Mouse (Mus musculus) hindbrain, embryonic 13.5 days (tissue): Measurements from ENCODE around the gene E030025P04Rik. TPM values are rescaled to one million over a fixed set of nuclear protein-coding genes. Genes with fewer than 3 reads are reported as not detected.

Experiments used
- ATAC-seq: fragments of 200-750 bp; cut with Nextera tagmentation; 2 replicates; pipeline ENCODE4 v1.8.0; 2017; ENCODE audit warnings: moderate TSS enrichment; ENCODE audit not compliant: low FRiP score
- H3K27ac ChIP-seq: fragments of 300-500 bp; sonication (generic); 2 replicates; pipeline ENCODE4 v1.5.1; 2015; ENCODE audit warnings: inconsistent platforms, mild to moderate bottlenecking, moderate library complexity
- H3K27me3 ChIP-seq: fragments of 300-500 bp; sonication (generic); 2 replicates; pipeline ENCODE4 v1.6.1; 2015; ENCODE audit warnings: mild to moderate bottlenecking, inconsistent platforms
- H3K36me3 ChIP-seq: fragments of 300-500 bp; sonication (generic); 2 replicates; pipeline ENCODE4 v1.6.1; 2015; ENCODE audit warnings: mild to moderate bottlenecking, inconsistent platforms
- H3K4me1 ChIP-seq: fragments of 300-500 bp; sonication (generic); replicated peaks from 2 replicates; pipeline ENCODE4 v1.6.1; 2015; ENCODE audit warnings: inconsistent platforms
- H3K4me2 ChIP-seq: fragments of 300-500 bp; sonication (generic); 2 replicates; pipeline ENCODE4 v1.6.1; 2015; ENCODE audit warnings: inconsistent platforms, mild to moderate bottlenecking, moderate library complexity
- H3K4me3 ChIP-seq: fragments of 300-500 bp; sonication (generic); 2 replicates; pipeline ENCODE4 v1.5.1; 2015; ENCODE audit warnings: mild to moderate bottlenecking, inconsistent platforms
- H3K9ac ChIP-seq: fragments of 300-500 bp; sonication (generic); 2 replicates; pipeline ENCODE4 v1.6.1; 2015; ENCODE audit warnings: mild to moderate bottlenecking, inconsistent platforms
- H3K9me3 ChIP-seq: fragments of 300-500 bp; sonication (generic); 2 replicates; pipeline ENCODE4 v1.6.1; 2016; ENCODE audit warnings: inconsistent platforms
- WGBS: fragments of 180-500 bp; shearing (Covaris S2); methylation state at CpG from one replicate; pipeline ENCODE4 v1.1.7; 2015; 5-methylcytosine and 5-hydroxymethylcytosine counted together
- polyA plus RNA-seq: library from polyadenylated mRNA; unstranded; fragments of >200 nt; fragmentation: Nextera tagmentation; extraction: Ambion mirVana; gene quantifications from 2 replicates; pipeline ENCODE4 v1.2.1, GENCODE M21; 2015

E030025P04Rik gene
- polyA plus RNA-seq, result not detected in 2 replicates

- H3K4me2 ChIP-seq, result no peak within 1 kb of the TSS
- H3K4me3 ChIP-seq, result no peak within 1 kb of the TSS
- 81% methylated on average over 4 of the region's 4 CpGs for WGBS
- H3K4me1 ChIP-seq, result 0 out of 2 replicates have a peak, but pooled peaks cover 7% of the 10 kb centered on the region
- no peak within 1 kb of the TSS for H3K9ac ChIP-seq
- H3K36me3 ChIP-seq, result no peaks in the 10 kb centered on the region
- H3K9me3 ChIP-seq, result no peaks in the 10 kb centered on the region
- ATAC-seq, result no peak
- no peak within 1 kb of the TSS for H3K27ac ChIP-seq
- no peaks in the 10 kb centered on the region for H3K27me3 ChIP-seq
Observed at GRCm38 (mm10) chr11:109144236-109144635, at the start of gene E030025P04Rik. E030025P04Rik (minus strand) TSS chr11:109144369.

- Histone ChIP-seq H3K4me2 (0 out of 2 replicates have a peak overlapping the region, but pooled peaks have one; percentile 2), H3K4me3 (no peak overlapping the region), H3K27ac (no peak overlapping the region), H3K9ac (no peak overlapping the region), H3K4me1 (0 out of 2 replicates have a peak, but pooled peaks cover 3% of the 10 kb centered on the region), H3K9me3 (no peaks in the 10 kb centered on the region), H3K27me3 (no peaks in the 10 kb centered on the region), H3K36me3 (no peaks in the 10 kb centered on the region)
- 33% methylated on average over 15 of the region's 15 CpGs for WGBS
- ATAC-seq, result peak; percentile 54
Observed at GRCm38 (mm10) chr11:109192673-109193557, 48.7 kb upstream of the E030025P04Rik start.

- Histone ChIP-seq H3K9me3 (no peaks in the 10 kb centered on the region), H3K4me3 (no peak overlapping the region), H3K27ac (no peak overlapping the region), H3K4me1 (0 out of 2 replicates have a peak, but pooled peaks cover 3% of the 10 kb centered on the region), H3K27me3 (no peaks in the 10 kb centered on the region), H3K4me2 (no peak overlapping the region), H3K9ac (no peak overlapping the region), H3K36me3 (no peaks in the 10 kb centered on the region)
- WGBS, result 93% methylated on average over 5 of the region's 5 CpGs
- ATAC-seq, result no peak
Observed at GRCm38 (mm10) chr11:109188235-109188634, 44.1 kb upstream of the E030025P04Rik start.

- Histone ChIP-seq H3K4me2 (no peak overlapping the region), H3K27ac (no peak overlapping the region), H3K27me3 (no peaks in the 10 kb centered on the region), H3K9me3 (no peaks in the 10 kb centered on the region), H3K4me1 (no peaks in the 10 kb centered on the region), H3K36me3 (no peaks in the 10 kb centered on the region), H3K4me3 (no peak overlapping the region), H3K9ac (no peak overlapping the region)
- no peak for ATAC-seq
- WGBS, result 88% methylated on average over 6 of the region's 6 CpGs
Observed at GRCm38 (mm10) chr11:109187631-109188184, 43.5 kb upstream of the E030025P04Rik start.

- H3K9ac ChIP-seq, result no peak overlapping the region
- no peak for ATAC-seq
- H3K4me3 ChIP-seq, result no peak overlapping the region
- H3K36me3 ChIP-seq, result no peaks in the 10 kb centered on the region
- peaks cover 13% of the 10 kb centered on the region for H3K4me1 ChIP-seq
- 0 out of 2 replicates have a peak overlapping the region, but pooled peaks have one; percentile 10 for H3K27ac ChIP-seq
- H3K27me3 ChIP-seq, result no peaks in the 10 kb centered on the region
- H3K4me2 ChIP-seq, result no peak overlapping the region
- no peaks in the 10 kb centered on the region for H3K9me3 ChIP-seq
- 76% methylated on average over 7 of the region's 7 CpGs for WGBS
Observed at GRCm38 (mm10) chr11:109181118-109181517, 36.9 kb upstream of the E030025P04Rik start.

- Histone ChIP-seq H3K27ac (no peak overlapping the region), H3K4me2 (no peak overlapping the region), H3K9me3 (no peaks in the 10 kb centered on the region), H3K4me1 (peaks cover 13% of the 10 kb centered on the region), H3K36me3 (no peaks in the 10 kb centered on the region), H3K4me3 (no peak overlapping the region), H3K9ac (no peak overlapping the region), H3K27me3 (no peaks in the 10 kb centered on the region)
- 95% methylated on average over 11 of the region's 11 CpGs for WGBS
- no peak for ATAC-seq
Observed at GRCm38 (mm10) chr11:109180290-109180689, 36.1 kb upstream of the E030025P04Rik start.

- H3K9ac ChIP-seq, result no peak overlapping the region
- WGBS, result 50% methylated on average over 8 of the region's 8 CpGs
- 0 out of 2 replicates have a peak, but pooled peaks have one; percentile 52 for ATAC-seq
Observed at GRCm38 (mm10) chr11:109178788-109179518, 34.8 kb upstream of the E030025P04Rik start.

GRCm38 (mm10) chr11:109175376-109175969, 31.3 kb upstream of the E030025P04Rik start:
- 92% methylated on average over 8 of the region's 8 CpGs for WGBS
- no peaks in the 10 kb centered on the region for H3K27me3 ChIP-seq
- H3K4me3 ChIP-seq, result no peak overlapping the region
- H3K27ac ChIP-seq, result no peak overlapping the region
- ATAC-seq, result no peak
- no peak overlapping the region for H3K4me2 ChIP-seq
- no peaks in the 10 kb centered on the region for H3K36me3 ChIP-seq
- H3K9ac ChIP-seq, result no peak overlapping the region
- H3K9me3 ChIP-seq, result no peaks in the 10 kb centered on the region
- H3K4me1 ChIP-seq, result 0 out of 2 replicates have a peak, but pooled peaks cover 6% of the 10 kb centered on the region

More at GRCm38 (mm10) chr11:109178788-109179518, 34.8 kb upstream of the E030025P04Rik start:
- Histone ChIP-seq H3K4me2 (no peak overlapping the region), H3K4me1 (peaks cover 13% of the 10 kb centered on the region), H3K27ac (no peak overlapping the region), H3K36me3 (no peaks in the 10 kb centered on the region), H3K27me3 (no peaks in the 10 kb centered on the region), H3K4me3 (no peak overlapping the region), H3K9me3 (no peaks in the 10 kb centered on the region)

- Histone ChIP-seq H3K27ac (no peak overlapping the region), H3K36me3 (no peaks in the 10 kb centered on the region), H3K27me3 (no peaks in the 10 kb centered on the region), H3K4me3 (no peak overlapping the region), H3K9me3 (no peaks in the 10 kb centered on the region), H3K9ac (no peak overlapping the region), H3K4me1 (no peaks in the 10 kb centered on the region), H3K4me2 (no peak overlapping the region)
- WGBS, result 88% methylated on average over 1 of the region's 1 CpGs
- no peak for ATAC-seq
Observed at GRCm38 (mm10) chr11:109172224-109172623, 28.1 kb upstream of the E030025P04Rik start.

GRCm38 (mm10) chr11:109170771-109171170, 26.6 kb upstream of the E030025P04Rik start:
- H3K4me2 ChIP-seq, result no peak overlapping the region
- WGBS, result 96% methylated on average over 6 of the region's 6 CpGs
- ATAC-seq, result no peak
- H3K27me3 ChIP-seq, result no peaks in the 10 kb centered on the region
- no peak overlapping the region for H3K27ac ChIP-seq
- no peaks in the 10 kb centered on the region for H3K9me3 ChIP-seq
- no peaks in the 10 kb centered on the region for H3K36me3 ChIP-seq
- no peak overlapping the region for H3K9ac ChIP-seq
- H3K4me3 ChIP-seq, result no peak overlapping the region
- no peaks in the 10 kb centered on the region for H3K4me1 ChIP-seq

GRCm38 (mm10) chr11:109157694-109158093, 13.5 kb upstream of the E030025P04Rik start:
- Histone ChIP-seq H3K9ac (no peak overlapping the region), H3K36me3 (no peaks in the 10 kb centered on the region), H3K9me3 (no peaks in the 10 kb centered on the region), H3K4me1 (no peaks in the 10 kb centered on the region), H3K27me3 (no peaks in the 10 kb centered on the region), H3K27ac (no peak overlapping the region), H3K4me2 (no peak overlapping the region), H3K4me3 (no peak overlapping the region)
- whole genome bisulfite sequencing, result 79% methylated on average over 5 of the region's 5 CpGs
- ATAC-seq, result no peak
